18 mouse cellular contexts compared by ENCODE assay signal in genomic region chr19:35759701-35760100, GRCm38 (mm10).
DNase-seq lines count a peak whose midpoint lies in the region; TF ChIP-seq lines count a peak whose summit lies in the region.
"Had no signal": no experiment of that assay in that cellular context is flagged by ENCODE, and none has a peak within 500 bp of the region (broad histone marks: within the 10 kb centered on the region; RNA-seq: fewer than 3 reads in every experiment).

No protein-coding gene starts in this region.

- no peaks in the 10 kb centered on the region for H3K9me3 ChIP-seq in midbrain, embryonic 10.5 days (replicated peaks)
- H3K9me3 ChIP-seq: heart, embryonic 13.5 days; hindbrain, embryonic 13.5 days; limb, embryonic 12.5 days; liver, embryonic 15.5 days had no signal

- H3K27me3 ChIP-seq in kidney, adult 2 months (replicated peaks; ENCODE audit: control insufficient read depth, insufficient read depth, low read length), result no peaks in the 10 kb centered on the region
- H3K27me3 ChIP-seq in midbrain, embryonic 10.5 days (ENCODE audit: low read depth, poor library complexity, severe bottlenecking), result no peaks in the 10 kb centered on the region
- H3K27me3 ChIP-seq: heart, embryonic 13.5 days; hindbrain, embryonic 13.5 days; limb, embryonic 12.5 days; liver, embryonic 15.5 days; megakaryocyte, embryonic 14.5 days had no signal

- peak; percentile 10 to 21 for DNase-seq in cerebellum, postnatal 14 days
- no peak for DNase-seq in cerebellum, adult 9-11 months
- peak; percentile 95 for DNase-seq in kidney, adult 2 months
- DNase-seq in kidney, postnatal 4 days, result no peak
- peak; percentile 76 for DNase-seq in adipocyte (ENCODE audit: low spot score)
- peak; percentile 9 for DNase-seq in kidney, postnatal 10 days
- no peak for DNase-seq in frontal cortex, postnatal 14 days (ENCODE audit: low spot score in 2 of 2)
- no peak for DNase-seq in midbrain, embryonic 10.5 days (ENCODE audit: low spot score)
- DNase-seq: B cell, adult 2 months; cerebellum, adult 11 months; thymus, adult 2 months had no signal

- H3K36me3 ChIP-seq in kidney, adult 2 months (ENCODE audit: control insufficient read depth, insufficient read depth, low read length), result no peaks in the 10 kb centered on the region
- no peaks in the 10 kb centered on the region for H3K36me3 ChIP-seq in midbrain, embryonic 10.5 days
- H3K36me3 ChIP-seq: heart, embryonic 13.5 days; hindbrain, embryonic 13.5 days; limb, embryonic 12.5 days; liver, embryonic 15.5 days had no signal

- TF ChIP-seq POLR2A in kidney, adult 2 months (IDR thresholded peaks at IDR 0.05; ENCODE audit: low read depth, low read length), result no peak

- no peak overlapping the region for H3K27ac ChIP-seq in kidney, adult 2 months (ENCODE audit: insufficient read depth, low read depth, low read length)
- no peak overlapping the region for H3K27ac ChIP-seq in midbrain, embryonic 10.5 days (replicated peaks)
- H3K27ac ChIP-seq: heart, embryonic 13.5 days; hindbrain, embryonic 13.5 days; left cerebral cortex, adult 2 months; limb, embryonic 12.5 days; liver, embryonic 15.5 days had no signal

- TF ChIP-seq CTCF in kidney, adult 2 months (conservative IDR thresholded peaks at IDR 0.05; ENCODE audit: insufficient read depth, insufficient read length, low read depth, low read length), result no peak

- H3K4me3 ChIP-seq in kidney, adult 2 months (ENCODE audit: insufficient read depth, low read depth, low read length), result no peak overlapping the region
- no peak overlapping the region for H3K4me3 ChIP-seq in midbrain, embryonic 10.5 days
- H3K4me3 ChIP-seq: erythroblast, embryonic 14.5 days; heart, embryonic 13.5 days; hindbrain, embryonic 13.5 days; left cerebral cortex, adult 2 months; limb, embryonic 12.5 days; liver, embryonic 15.5 days; megakaryocyte, embryonic 14.5 days had no signal

- 47% methylated on average over 3 of the region's 3 CpGs for WGBS in kidney, adult 2 months
- WGBS in midbrain, embryonic 10.5 days, result 89% methylated on average over 3 of the region's 3 CpGs

- peaks cover 5% of the 10 kb centered on the region; the same call in 1 of the 2 replicates for H3K4me1 ChIP-seq in kidney, adult 2 months (ENCODE audit: control insufficient read depth, insufficient read depth, low read length)
- no peaks in the 10 kb centered on the region for H3K4me1 ChIP-seq in midbrain, embryonic 10.5 days
- H3K4me1 ChIP-seq: heart, embryonic 13.5 days; hindbrain, embryonic 13.5 days; limb, embryonic 12.5 days; liver, embryonic 15.5 days had no signal

Comparison
In these comparisons a context has a peak if more than half of its experiments do, and no peak if none do; other contexts are left out.
1. DNase-seq: peak in cerebellum, postnatal 14 days (2 of 2), kidney, adult 2 months (single experiment), adipocyte (single experiment) and kidney, postnatal 10 days (single experiment); none in cerebellum, adult 9-11 months (single experiment), kidney, postnatal 4 days (0 of 2), frontal cortex, postnatal 14 days (0 of 2) and midbrain, embryonic 10.5 days (single experiment).